Mouse (Mus musculus) monocyte, adult 2 months (primary cell): ENCODE results near the gene Ly6g6e.
"Not testable (repeated sequence)": the region's sequence is repeated elsewhere in the genome, so short reads cannot be mapped to it uniquely, and the experiment has no call there.

ENCODE experiments used
- DNase-seq, 2 experiments: peaks; one replicate each; pipeline ENCODE4 v3.0.0; 2022; ENCODE audit warnings: low spot score in 2 of 2, low read depth in 1 of 2

Gene Ly6g6e

GRCm38 (mm10) chr17:35076507-35077176, at the start of gene Ly6g6e:
Gene Ly6g6e (plus strand): TSS chr17:35076902.
- DNase-seq = no peak

DNA sequence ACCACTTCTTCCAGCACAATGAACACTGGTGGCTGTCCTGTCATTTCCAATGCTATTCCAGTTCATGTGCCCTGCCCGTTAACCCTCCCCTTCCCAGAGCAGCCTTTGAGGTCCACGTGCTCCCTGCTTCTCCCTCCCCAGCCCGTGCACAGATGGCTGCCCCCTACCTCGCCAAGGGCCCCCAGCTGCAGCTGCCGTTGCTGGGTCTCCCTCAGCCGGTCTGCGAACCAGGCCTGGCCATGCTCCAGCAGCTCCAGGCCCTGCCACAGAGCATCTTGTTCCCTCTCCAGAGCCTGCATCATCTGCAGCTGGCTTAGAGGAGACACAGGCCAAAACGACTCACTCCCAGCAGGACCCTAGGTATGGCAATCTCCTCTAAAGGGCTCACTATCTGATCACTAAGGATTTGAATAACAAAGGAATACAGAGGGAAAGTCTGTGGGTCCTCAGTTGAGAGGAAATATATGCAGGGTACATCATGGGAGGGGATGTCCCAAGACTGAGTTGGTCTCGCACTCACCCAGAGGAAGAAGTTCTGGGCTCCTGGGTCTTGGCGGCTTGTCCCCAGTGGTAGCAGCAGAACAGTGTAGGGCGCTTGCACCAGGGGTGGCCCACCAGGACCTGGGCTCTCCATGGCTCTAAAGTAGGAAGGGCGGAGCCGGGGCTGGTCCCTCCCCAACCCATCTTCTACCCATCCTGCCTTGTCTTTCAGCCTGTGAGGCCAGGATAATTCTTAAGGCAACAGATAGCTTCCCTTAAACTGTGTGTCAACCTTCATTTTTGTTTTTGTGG, 49.2 kb upstream of the Ly6g6e start, which contains the start of gene Sapcd1:
TSS of gene Sapcd1 (minus strand) at position 740 of the 792 bp plus-strand sequence.
- no peak for DNase-seq

GRCm38 (mm10) chr17:35028315-35028714, 48.4 kb upstream of the Ly6g6e start:
- DNase-seq = no peak

DNA sequence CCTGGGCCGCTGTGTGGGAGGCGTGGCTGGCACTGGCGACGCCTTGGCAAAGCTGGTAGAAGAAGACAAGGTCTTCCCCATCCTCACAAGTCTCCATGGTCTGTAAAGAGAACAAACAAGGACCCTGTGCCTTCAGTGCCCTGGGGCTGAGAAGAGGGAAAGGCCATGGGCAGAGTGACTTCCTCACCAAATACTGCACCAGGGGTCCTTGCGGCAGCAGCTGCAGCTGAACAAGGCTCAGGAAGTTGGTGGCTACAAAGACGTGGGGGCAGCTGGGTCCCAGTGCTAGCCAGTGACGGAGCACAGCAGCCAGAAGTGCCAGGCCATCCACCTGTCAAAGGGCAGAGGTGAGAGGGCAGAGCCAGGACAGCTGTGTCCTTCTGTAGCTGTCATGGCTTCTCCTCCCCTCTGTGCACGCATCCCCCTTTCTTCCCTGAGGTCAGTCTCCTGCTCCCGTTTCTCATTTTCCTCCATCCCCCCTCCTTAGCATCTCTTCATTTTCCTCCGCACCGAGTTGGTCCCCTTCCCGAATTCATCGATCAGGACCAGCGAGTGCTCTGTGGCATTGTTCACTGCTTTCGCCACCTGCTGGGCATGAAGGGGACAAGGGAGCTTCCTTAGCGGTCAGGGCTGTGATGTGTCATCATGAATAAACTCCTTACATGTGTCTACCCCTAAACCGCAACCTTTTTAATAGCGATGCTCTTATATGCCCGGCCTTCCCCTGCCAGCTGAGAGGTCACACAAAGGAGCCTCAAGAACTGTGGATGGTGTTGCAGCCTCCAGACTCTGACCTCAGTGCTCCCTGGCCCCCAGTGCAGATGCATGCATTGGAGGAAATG, 46.8 kb upstream of the Ly6g6e start:
- no peak for DNase-seq

- DNase-seq = no peak
Observed at GRCm38 (mm10) chr17:35031272-35031671, 45.4 kb upstream of the Ly6g6e start.

- no peak for DNase-seq
Observed at GRCm38 (mm10) chr17:35031880-35032279, 44.8 kb upstream of the Ly6g6e start.

DNA sequence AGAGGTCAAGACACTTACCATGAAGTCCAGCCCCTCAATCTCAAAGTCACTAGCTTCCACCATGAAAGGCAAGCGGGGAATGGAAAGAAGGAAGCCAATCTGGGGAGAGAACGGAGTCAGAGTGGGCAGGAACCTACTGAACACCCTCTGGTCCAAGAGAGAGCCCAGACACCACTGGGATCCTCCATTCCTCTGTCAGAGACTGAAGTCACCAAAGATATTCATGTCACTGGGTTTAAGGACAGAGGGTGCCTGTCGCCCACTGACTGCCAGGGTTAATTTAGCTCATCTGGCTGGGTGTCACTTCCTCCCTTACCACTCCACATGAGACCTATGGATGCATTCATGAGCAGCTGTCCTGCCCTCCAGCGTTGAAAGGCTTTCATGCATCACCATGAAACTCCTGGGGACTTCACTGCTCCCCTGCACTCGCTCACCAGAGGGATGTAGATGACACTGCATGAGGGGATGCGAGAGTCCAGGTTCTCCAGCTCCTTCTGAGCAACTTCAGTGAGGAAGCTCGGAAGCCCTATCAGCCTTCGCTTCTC, 44.3 kb upstream of the Ly6g6e start:
- no peak for DNase-seq

GRCm38 (mm10) chr17:35033703-35034102, 43.0 kb upstream of the Ly6g6e start:
- not testable (repeated sequence) for DNase-seq

- no peak for DNase-seq
Observed at GRCm38 (mm10) chr17:35034896-35035295, 41.8 kb upstream of the Ly6g6e start.

- no peak for DNase-seq
Observed at GRCm38 (mm10) chr17:35039121-35039873, 37.4 kb upstream of the Ly6g6e start.

GRCm38 (mm10) chr17:35043794-35044193, 32.9 kb upstream of the Ly6g6e start:
- DNase-seq = no peak

DNA sequence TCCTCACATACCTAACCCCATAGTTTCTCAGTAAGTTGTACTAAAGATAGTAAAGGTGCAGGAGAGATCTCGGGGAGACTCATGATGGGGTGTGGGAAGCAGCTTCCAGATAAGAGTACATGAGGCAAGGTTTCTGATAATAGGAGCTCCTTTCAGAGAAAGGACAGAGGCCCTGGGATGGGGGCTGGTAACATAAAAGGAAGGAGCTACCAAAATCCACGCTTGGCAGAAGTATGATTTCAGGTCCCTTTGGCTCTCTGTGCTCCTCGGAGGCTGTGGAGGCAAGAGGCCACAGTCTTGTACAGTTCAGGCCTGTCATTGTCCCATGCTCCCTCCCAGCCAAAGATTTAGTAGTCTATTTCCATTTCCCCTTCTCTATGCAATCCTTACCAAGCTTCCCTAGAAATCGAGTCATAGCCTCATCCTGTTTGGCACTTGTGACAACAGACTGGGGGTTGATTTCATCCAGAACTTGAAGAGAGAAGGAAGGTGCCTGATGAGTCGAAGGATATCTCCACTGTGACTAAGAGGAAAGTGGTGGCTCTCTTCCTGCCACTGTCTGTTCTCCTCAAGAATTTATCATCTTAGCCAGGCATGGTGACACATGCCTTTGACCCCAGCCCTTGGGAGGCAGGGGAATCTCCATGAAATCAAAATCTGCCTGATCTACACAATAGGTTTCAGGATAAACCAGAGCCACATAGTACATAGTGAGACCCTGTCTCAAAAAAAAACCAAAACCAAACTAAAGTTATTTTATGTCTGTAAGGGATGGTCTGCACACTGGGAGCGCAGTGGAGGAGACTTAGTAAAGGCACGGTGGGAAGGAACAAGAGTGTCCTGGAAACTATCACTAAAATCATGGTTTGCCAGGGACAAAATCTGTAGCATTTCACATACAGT, 31.5 kb upstream of the Ly6g6e start:
- DNase-seq = no peak

GRCm38 (mm10) chr17:35045807-35046680, 30.7 kb upstream of the Ly6g6e start:
- no peak for DNase-seq

- peak; percentile 89 for DNase-seq
Observed at GRCm38 (mm10) chr17:35046681-35047455, 29.8 kb upstream of the Ly6g6e start, which contains the start of gene Msh5. Gene Msh5 (minus strand): TSS chr17:35046745.

DNA sequence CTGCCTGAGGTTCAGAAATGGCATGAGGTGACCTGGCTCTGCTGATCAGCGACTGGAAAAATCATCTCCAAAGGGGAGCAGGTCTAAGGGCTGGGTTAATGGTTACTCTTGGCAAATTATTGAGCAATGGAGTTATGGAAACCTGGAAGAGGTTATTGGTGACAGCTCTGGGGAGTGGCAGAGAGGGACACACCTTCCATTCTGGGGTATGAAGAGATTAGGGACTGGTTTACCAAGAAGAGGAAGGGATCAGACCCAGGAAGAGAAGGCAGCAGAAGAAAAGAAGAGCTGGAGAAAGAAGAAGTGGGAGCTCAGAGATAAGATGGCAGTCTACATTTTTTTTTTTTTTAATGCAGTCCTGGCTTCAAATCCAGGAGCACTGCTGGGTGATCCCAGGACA, 29.0 kb upstream of the Ly6g6e start:
- no peak for DNase-seq

GRCm38 (mm10) chr17:35048149-35048931, 28.4 kb upstream of the Ly6g6e start:
- DNase-seq = no peak

DNA sequence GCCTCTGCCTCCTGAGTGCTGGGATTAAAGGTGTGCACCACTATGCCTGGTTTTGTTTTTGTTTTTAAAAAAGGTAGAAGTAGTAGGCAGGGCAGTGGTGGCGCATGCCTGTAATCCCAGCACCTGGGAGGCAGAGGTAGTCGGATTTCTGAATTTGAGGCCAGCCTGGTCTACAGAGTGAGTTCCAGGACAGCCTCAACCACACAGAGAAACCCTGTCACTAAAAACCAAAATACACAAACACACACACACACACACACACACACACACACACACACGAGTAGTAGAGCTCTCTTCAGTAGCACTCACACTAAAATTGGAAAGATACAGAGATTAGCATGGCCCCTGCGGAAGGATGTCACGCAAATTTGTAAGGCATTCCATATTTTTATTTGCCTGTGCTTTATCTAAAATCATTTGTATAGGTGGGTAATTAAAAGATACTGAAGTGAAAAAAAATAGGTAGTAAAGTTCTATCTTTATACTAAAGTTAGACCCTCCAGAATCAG, 27.7 kb upstream of the Ly6g6e start:
- DNase-seq = no peak
